Mouse (Mus musculus) MEL (cell line): Measurements from ENCODE around the gene Nop53. TPM values are rescaled to one million over a fixed set of nuclear protein-coding genes. Genes with fewer than 3 reads are reported as not detected.

ENCODE experiments used
- DNase-seq: peaks from one replicate; pipeline ENCODE4 v3.0.0; 2011; ENCODE audit warnings: low read depth, low spot score
- H3K27ac ChIP-seq: 2 replicates; pipeline ENCODE4 v1.5.1; 2012; ENCODE audit warnings: low read depth, mild to moderate bottlenecking, control low read depth, low read length, moderate library complexity; ENCODE audit not compliant: control insufficient read depth
- H3K27me3 ChIP-seq, 2 experiments: fragments of 150-350 bp in 1 of 2; sonication (generic) in 1 of 2; 2 replicates each; pipeline ENCODE4 v1.6.1; 2012; ENCODE audit warnings: low read length in 2 of 2, mild to moderate bottlenecking in 2 of 2, improper control_type of control experiment in 1 of 2, moderate library complexity in 1 of 2; ENCODE audit not compliant: insufficient read depth in 2 of 2, control insufficient read depth in 1 of 2
- H3K36me3 ChIP-seq, 2 experiments: 2 replicates each; pipeline ENCODE4 v1.6.1; 2012 to 2014; ENCODE audit warnings: low read length in 2 of 2, improper control_type of control experiment in 1 of 2, inconsistent platforms in 1 of 2, mild to moderate bottlenecking in 1 of 2; ENCODE audit not compliant: insufficient read depth in 2 of 2, control insufficient read depth in 1 of 2
- H3K4me1 ChIP-seq, 2 experiments: fragments of 150-350 bp in 1 of 2; sonication (generic) in 1 of 2; 2 replicates each; pipeline ENCODE4 v1.6.1; 2012; ENCODE audit warnings: low read length in 2 of 2, improper control_type of control experiment in 1 of 2, mild to moderate bottlenecking in 1 of 2; ENCODE audit not compliant: insufficient read depth in 2 of 2, control insufficient read depth in 1 of 2
- H3K4me3 ChIP-seq, 2 experiments: fragments of 150-350 bp in 1 of 2; sonication (generic) in 1 of 2; 2 replicates each; pipeline ENCODE4 v1.5.1; 2012; ENCODE audit warnings: low read depth in 2 of 2, low read length in 2 of 2, mild to moderate bottlenecking in 2 of 2, moderate library complexity in 2 of 2, control low read depth in 1 of 2, improper control_type of control experiment in 1 of 2; ENCODE audit not compliant: control insufficient read depth in 1 of 2, insufficient read depth in 1 of 2
- H3K79me2 ChIP-seq: 2 replicates; pipeline ENCODE4 v1.6.1; 2012; ENCODE audit warnings: mild to moderate bottlenecking, low read length, moderate library complexity; ENCODE audit not compliant: control insufficient read depth, poor library complexity, insufficient read depth
- H3K9ac ChIP-seq: 2 replicates; pipeline ENCODE4 v1.6.1; 2012; ENCODE audit warnings: low read depth, mild to moderate bottlenecking, control low read depth, low read length, moderate library complexity; ENCODE audit not compliant: control insufficient read depth, poor library complexity, severe bottlenecking
- H3K9me3 ChIP-seq: fragments of 150-350 bp; sonication (generic); replicated peaks from 2 replicates; pipeline ENCODE4 v1.6.1; 2012; ENCODE audit warnings: mild to moderate bottlenecking, low read length, improper control_type of control experiment, moderate library complexity; ENCODE audit not compliant: insufficient read depth
- BHLHE40 ChIP-seq: IDR thresholded peaks from 2 replicates; pipeline ENCODE4 v1.6.1; 2012; ENCODE audit warnings: low read depth, mild to moderate bottlenecking, inconsistent platforms, low read length, improper control_type of control experiment, borderline replicate concordance
- CHD1 ChIP-seq: IDR thresholded peaks from 2 replicates; pipeline ENCODE4 v1.6.1; 2012; ENCODE audit warnings: low read depth, mild to moderate bottlenecking, inconsistent platforms, low read length, improper control_type of control experiment
- CHD2 ChIP-seq: IDR thresholded peaks from 2 replicates; pipeline ENCODE4 v1.6.1; 2011; ENCODE audit warnings: low read length, improper control_type of control experiment
- E2F4 ChIP-seq: IDR thresholded peaks from 2 replicates; pipeline ENCODE4 v1.6.1; 2011; ENCODE audit warnings: low read depth, low read length, improper control_type of control experiment, borderline replicate concordance
- ETS1 ChIP-seq: IDR thresholded peaks from 2 replicates; pipeline ENCODE4 v1.6.1; 2012; ENCODE audit warnings: low read depth, mild to moderate bottlenecking, inconsistent platforms, low read length, improper control_type of control experiment, moderate library complexity
- GABPA ChIP-seq: IDR thresholded peaks from 2 replicates; pipeline ENCODE4 v1.6.1; 2012; ENCODE audit warnings: low read depth, mild to moderate bottlenecking, inconsistent platforms, low read length, improper control_type of control experiment, moderate library complexity
- GATA1 ChIP-seq: IDR thresholded peaks from 2 replicates; pipeline ENCODE4 v1.6.1; 2011; ENCODE audit warnings: low read depth, low read length, improper control_type of control experiment
- KAT2A ChIP-seq: conservative IDR thresholded peaks from 2 replicates; pipeline ENCODE4 v1.6.1; 2012; ENCODE audit warnings: low read depth, low read length, improper control_type of control experiment, inconsistent platforms
- MAX ChIP-seq: IDR thresholded peaks from 2 replicates; pipeline ENCODE4 v1.6.1; 2011; ENCODE audit warnings: low read length, improper control_type of control experiment
- MAZ ChIP-seq: IDR thresholded peaks from 2 replicates; pipeline ENCODE4 v1.6.1; 2012; ENCODE audit warnings: low read depth, mild to moderate bottlenecking, inconsistent platforms, low read length, improper control_type of control experiment
- MEF2A ChIP-seq: IDR thresholded peaks from 2 replicates; pipeline ENCODE4 v1.6.1; 2014; ENCODE audit warnings: low read depth, mild to moderate bottlenecking, inconsistent platforms, low read length, improper control_type of control experiment; ENCODE audit not compliant: poor library complexity, insufficient replicate concordance, severe bottlenecking; ENCODE audit errors: extremely low read depth
- MXI1 ChIP-seq: IDR thresholded peaks from 2 replicates; pipeline ENCODE4 v1.6.1; 2011; ENCODE audit warnings: mild to moderate bottlenecking, low read depth, low read length, improper control_type of control experiment
- MYC ChIP-seq: IDR thresholded peaks from 2 replicates; pipeline ENCODE4 v1.6.1; 2011; ENCODE audit warnings: low read depth, mild to moderate bottlenecking, low read length, improper control_type of control experiment, moderate library complexity
- NRF1 ChIP-seq: IDR thresholded peaks from 2 replicates; pipeline ENCODE4 v1.6.1; 2014; ENCODE audit warnings: low read depth, mild to moderate bottlenecking, inconsistent platforms, low read length, improper control_type of control experiment, moderate library complexity; ENCODE audit not compliant: poor library complexity, insufficient read depth, severe bottlenecking
- POLR2A ChIP-seq, 2 experiments: IDR thresholded peaks; 2 replicates each; pipeline ENCODE4 v1.6.1; 2011 to 2012; ENCODE audit warnings: low read length in 2 of 2, mild to moderate bottlenecking in 2 of 2, control low read depth in 1 of 2, improper control_type of control experiment in 1 of 2, low read depth in 1 of 2, moderate library complexity in 1 of 2; ENCODE audit not compliant: control insufficient read depth in 1 of 2, insufficient read depth in 1 of 2, poor library complexity in 1 of 2
- POLR2AphosphoS2 ChIP-seq: IDR thresholded peaks from 2 replicates; pipeline ENCODE4 v1.6.1; 2011; ENCODE audit warnings: low read length, improper control_type of control experiment
- POLR2AphosphoS5 ChIP-seq: IDR thresholded peaks from 2 replicates; pipeline ENCODE4 v1.6.1; 2012; ENCODE audit warnings: low read depth, borderline replicate concordance, mild to moderate bottlenecking, inconsistent platforms, low read length, moderate library complexity, mixed read lengths
- RAD21 ChIP-seq: IDR thresholded peaks from 2 replicates; pipeline ENCODE4 v1.6.1; 2011; ENCODE audit warnings: mild to moderate bottlenecking, low read depth, low read length, improper control_type of control experiment
- SIN3A ChIP-seq: IDR thresholded peaks from 2 replicates; pipeline ENCODE4 v1.6.1; 2012; ENCODE audit warnings: low read length, improper control_type of control experiment, inconsistent platforms
- TBP ChIP-seq: IDR thresholded peaks from 2 replicates; pipeline ENCODE4 v1.8.0; 2011; ENCODE audit warnings: low read depth, low read length, improper control_type of control experiment
- TCF12 ChIP-seq: IDR thresholded peaks from 2 replicates; pipeline ENCODE4 v1.6.1; 2014; ENCODE audit warnings: low read depth, mild to moderate bottlenecking, inconsistent platforms, low read length, improper control_type of control experiment, moderate library complexity
- UBTF ChIP-seq: IDR thresholded peaks from 2 replicates; pipeline ENCODE4 v1.6.1; 2012; ENCODE audit warnings: low read depth, mild to moderate bottlenecking, inconsistent platforms, low read length, improper control_type of control experiment, moderate library complexity, borderline replicate concordance; ENCODE audit not compliant: insufficient read depth
- USF1 ChIP-seq: IDR thresholded peaks from 2 replicates; pipeline ENCODE4 v1.6.1; 2014; ENCODE audit warnings: low read depth, mild to moderate bottlenecking, inconsistent platforms, low read length, improper control_type of control experiment, moderate library complexity
- USF2 ChIP-seq, 2 experiments: IDR thresholded peaks; 2 replicates each; pipeline ENCODE4 v1.6.1; 2011 to 2012; ENCODE audit warnings: improper control_type of control experiment in 2 of 2, low read length in 2 of 2, borderline replicate concordance in 1 of 2, inconsistent platforms in 1 of 2, low read depth in 1 of 2, mild to moderate bottlenecking in 1 of 2; ENCODE audit not compliant: insufficient read depth in 1 of 2
- ZKSCAN1 ChIP-seq: IDR thresholded peaks from 2 replicates; pipeline ENCODE4 v1.6.1; 2012; ENCODE audit warnings: low read depth, mild to moderate bottlenecking, inconsistent platforms, low read length, improper control_type of control experiment, moderate library complexity
- polyA plus RNA-seq, 2 experiments: library from polyadenylated mRNA; stranded (reverse) in 1 of 2; unstranded in 1 of 2; fragments of >175 nt in 1 of 2; fragments of >200 nt in 1 of 2; gene quantifications; 2 replicates each; pipeline versions ENCODE4 v1.2.1 to v1.2.4; 2012; ENCODE audit warnings: low replicate concordance in 2 of 2, low read depth in 1 of 2; ENCODE audit not compliant: insufficient read length in 2 of 2, insufficient read depth in 1 of 2, missing spikeins in 1 of 2
- total RNA-seq: library from RNA; depleted of rRNA; stranded (reverse); fragments of 300-350 nt; gene quantifications from 2 replicates; pipeline ENCODE4 v1.2.3, GENCODE M21; 2012

The Nop53 gene
- total and polyA plus RNA-seq, 3 experiments, result 359 to 482 TPM; not detected in 1

GRCm38 (mm10) chr7:15981538-15981937, 35.7 kb upstream of the Nop53 start:
- Histone ChIP-seq H3K79me2 (no peaks in the 10 kb centered on the region), H3K27me3 (no peaks in the 10 kb centered on the region), H3K4me3 (no peak overlapping the region), H3K36me3 (no peaks in the 10 kb centered on the region; a peak in 1 of 4 replicates), H3K4me1 (no peaks in the 10 kb centered on the region), H3K9me3 (no peaks in the 10 kb centered on the region), H3K9ac (no peak overlapping the region), H3K27ac (no peak overlapping the region)
- no peak for DNase-seq
- TF ChIP-seq MXI1, result no peak
- no peak for TF ChIP-seq MAZ
- no peak for TF ChIP-seq POLR2AphosphoS5
- TF ChIP-seq GATA1, result no peak
- TF ChIP-seq TCF12, result no peak
- no peak for TF ChIP-seq UBTF
- TF ChIP-seq E2F4, result no peak
- TF ChIP-seq NRF1, result no peak
- TF ChIP-seq TBP, result no peak
- TF ChIP-seq POLR2AphosphoS2, result no peak
- TF ChIP-seq USF1, result no peak
- no peak for TF ChIP-seq BHLHE40
- no peak for TF ChIP-seq ZKSCAN1
- no peak for TF ChIP-seq SIN3A

GRCm38 (mm10) chr7:15980246-15980645, 34.4 kb upstream of the Nop53 start:
- TF ChIP-seq TCF12 (no peak), CHD2 (no peak), MEF2A (no peak), RAD21 (no peak), GABPA (no peak), NRF1 (no peak), ETS1 (no peak), MAX (no peak), USF2 (IDR thresholded peaks at IDR 0.05; ENCODE audit: borderline replicate concordance in 1 of 2, insufficient read depth in 1 of 2, low read depth in 1 of 2, low read length in 2 of 2) (no peak), CHD1 (no peak), KAT2A (no peak), ZKSCAN1 (no peak), POLR2A (IDR thresholded peaks at IDR 0.05; ENCODE audit: control insufficient read depth in 1 of 2, insufficient read depth in 1 of 2, low read depth in 1 of 2, low read length in 2 of 2, poor library complexity in 1 of 2) (no peak), USF1 (no peak), MYC (no peak), POLR2AphosphoS2 (no peak)
- no peaks in the 10 kb centered on the region for H3K4me1 ChIP-seq
- H3K79me2 ChIP-seq, result no peaks in the 10 kb centered on the region
- no peak for DNase-seq
- no peak overlapping the region for H3K27ac ChIP-seq
- no peak overlapping the region for H3K9ac ChIP-seq
- no peaks in the 10 kb centered on the region; a peak in 1 of 4 replicates for H3K36me3 ChIP-seq
- no peak overlapping the region for H3K4me3 ChIP-seq
- no peaks in the 10 kb centered on the region for H3K9me3 ChIP-seq
- H3K27me3 ChIP-seq, result no peaks in the 10 kb centered on the region
